Mouse (Mus musculus) limb, embryonic 10.5 days (tissue): ENCODE measurements around the gene Gpr15. TPM values are rescaled to one million over a fixed set of nuclear protein-coding genes. Genes with fewer than 3 reads are reported as not detected.

Experiments used
- DNase-seq: peaks from one replicate; pipeline ENCODE4 v3.0.0-alpha.2; 2017; ENCODE audit warnings: low spot score
- H3K27ac ChIP-seq: fragments of 300-500 bp; sonication (generic); 2 replicates; pipeline ENCODE4 v1.5.1; 2016; ENCODE audit warnings: mild to moderate bottlenecking
- H3K27me3 ChIP-seq: fragments of 300-500 bp; sonication (generic); 2 replicates; pipeline ENCODE4 v1.6.1; 2016; ENCODE audit warnings: low read depth, mild to moderate bottlenecking; ENCODE audit not compliant: poor library complexity, severe bottlenecking
- H3K36me3 ChIP-seq: fragments of 300-500 bp; sonication (generic); 2 replicates; pipeline ENCODE4 v1.6.1; 2016; ENCODE audit warnings: mild to moderate bottlenecking, moderate library complexity
- H3K4me1 ChIP-seq: fragments of 300-500 bp; sonication (generic); 2 replicates; pipeline ENCODE4 v1.6.1; 2016
- H3K4me3 ChIP-seq: fragments of 300-500 bp; sonication (generic); 2 replicates; pipeline ENCODE4 v1.5.1; 2016; ENCODE audit warnings: mild to moderate bottlenecking, moderate library complexity
- H3K9me3 ChIP-seq: fragments of 300-500 bp; sonication (generic); replicated peaks from 2 replicates; pipeline ENCODE4 v1.6.1; 2016; ENCODE audit warnings: mild to moderate bottlenecking
- WGBS: fragments of 180-500 bp; shearing (Covaris S2); methylation state at CpG from one replicate; pipeline ENCODE4 v1.1.7; 2016; 5-methylcytosine and 5-hydroxymethylcytosine counted together
- polyA plus RNA-seq: library from polyadenylated mRNA; unstranded; fragments of >200 nt; fragmentation: Nextera tagmentation; extraction: Ambion mirVana; gene quantifications from 2 replicates; pipeline ENCODE4 v1.2.1, GENCODE M21; 2016

Gene Gpr15
- polyA plus RNA-seq, 1 experiment from 2014 or later = not detected

DNA sequence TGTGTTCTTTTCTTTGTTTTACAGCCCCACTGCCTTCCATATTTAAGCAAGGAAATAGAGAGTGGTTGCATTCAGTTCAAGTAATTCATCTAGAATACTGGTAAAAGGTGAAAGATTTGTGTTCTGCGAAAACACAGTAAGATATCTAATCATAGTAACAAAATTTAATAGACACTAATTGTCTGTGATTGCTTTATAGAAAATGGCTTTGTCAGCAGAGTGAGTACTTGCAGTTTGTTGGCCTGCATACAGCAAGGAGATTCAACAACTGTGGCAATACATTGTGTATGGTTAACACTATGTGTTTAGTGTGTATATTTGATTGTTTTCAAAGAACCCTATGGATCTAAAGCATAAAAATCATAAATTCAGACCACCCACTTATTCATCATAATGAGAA is 5.7 kb downstream of the Gpr15 start:
- Histone ChIP-seq H3K27me3 (no peaks in the 10 kb centered on the region), H3K27ac (no peak overlapping the region), H3K36me3 (no peaks in the 10 kb centered on the region), H3K4me1 (no peaks in the 10 kb centered on the region), H3K4me3 (no peak overlapping the region), H3K9me3 (no peaks in the 10 kb centered on the region)
- WGBS = 89% methylated on average over 1 of the region's 1 CpGs
- DNase-seq = no peak

- no peaks in the 10 kb centered on the region for H3K9me3 ChIP-seq
- DNase-seq = no peak
- 79% methylated on average over 8 of the region's 8 CpGs for WGBS
- H3K36me3 ChIP-seq = no peaks in the 10 kb centered on the region
- no peaks in the 10 kb centered on the region for H3K27me3 ChIP-seq
- no peak overlapping the region for H3K27ac ChIP-seq
- H3K4me3 ChIP-seq = no peak overlapping the region
- no peaks in the 10 kb centered on the region for H3K4me1 ChIP-seq
Measured at GRCm38 (mm10) chr16:58712221-58712620, 6.6 kb downstream of the Gpr15 start.

GRCm38 (mm10) chr16:58709536-58709935 is 9.3 kb downstream of the Gpr15 start:
- DNase-seq = no peak
- H3K27ac ChIP-seq = no peak overlapping the region
- WGBS = 86% methylated on average over 4 of the region's 4 CpGs
- no peak overlapping the region for H3K4me3 ChIP-seq
- no peaks in the 10 kb centered on the region for H3K27me3 ChIP-seq
- H3K9me3 ChIP-seq = no peaks in the 10 kb centered on the region
- H3K4me1 ChIP-seq = peaks cover 5% of the 10 kb centered on the region; the same call in 1 of the 2 replicates
- H3K36me3 ChIP-seq = no peaks in the 10 kb centered on the region

GRCm38 (mm10) chr16:58708601-58709475 is 10.0 kb downstream of the Gpr15 start:
- Histone ChIP-seq H3K27me3 (no peaks in the 10 kb centered on the region), H3K27ac (no peak overlapping the region), H3K4me1 (peaks cover 5% of the 10 kb centered on the region; the same call in 1 of the 2 replicates), H3K4me3 (no peak overlapping the region), H3K36me3 (no peaks in the 10 kb centered on the region), H3K9me3 (no peaks in the 10 kb centered on the region)
- WGBS = 83% methylated on average over 3 of the region's 3 CpGs
- DNase-seq = no peak

DNA sequence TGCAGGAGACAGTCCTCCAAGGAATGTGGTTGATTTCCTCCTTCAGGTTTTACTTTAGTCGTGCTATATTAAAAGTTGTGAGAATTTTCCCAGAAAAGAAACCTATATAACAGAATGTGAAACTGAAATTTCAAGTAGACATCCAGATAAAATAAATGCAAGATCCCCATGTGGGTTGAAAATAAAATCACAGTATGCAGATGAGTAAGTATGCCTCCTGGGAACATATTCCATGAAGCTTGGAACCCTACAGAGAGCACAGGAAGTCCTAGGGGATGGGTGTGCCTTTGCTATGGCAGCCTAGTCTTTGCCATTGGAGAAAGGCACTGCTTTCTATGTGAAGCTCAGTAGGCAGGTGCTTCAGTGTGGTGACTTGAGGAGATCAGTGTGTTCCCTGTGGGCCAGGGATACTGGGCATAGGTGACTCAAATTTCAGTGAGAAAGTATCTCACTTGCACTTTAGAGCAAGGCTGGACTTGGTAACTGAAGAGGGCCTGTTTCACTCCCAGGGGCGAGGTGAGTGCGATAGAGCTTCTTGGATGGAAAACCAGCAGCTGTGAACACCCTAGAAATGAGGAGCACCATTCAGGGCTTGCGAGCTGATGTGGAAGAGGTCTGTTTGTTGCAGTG is 11.5 kb downstream of the Gpr15 start:
- Histone ChIP-seq H3K27ac (no peak overlapping the region), H3K4me3 (no peak overlapping the region), H3K9me3 (no peaks in the 10 kb centered on the region), H3K4me1 (peaks cover 5% of the 10 kb centered on the region; the same call in 1 of the 2 replicates), H3K36me3 (no peaks in the 10 kb centered on the region), H3K27me3 (no peaks in the 10 kb centered on the region)
- no peak for DNase-seq
- WGBS = 95% methylated on average over 4 of the region's 4 CpGs

- Histone ChIP-seq H3K27ac (no peak overlapping the region), H3K9me3 (no peaks in the 10 kb centered on the region), H3K4me1 (peaks cover 12% of the 10 kb centered on the region), H3K36me3 (no peaks in the 10 kb centered on the region), H3K4me3 (no peak overlapping the region), H3K27me3 (no peaks in the 10 kb centered on the region)
- no peak for DNase-seq
Measured at GRCm38 (mm10) chr16:58704999-58705398, 13.9 kb downstream of the Gpr15 start.

DNA sequence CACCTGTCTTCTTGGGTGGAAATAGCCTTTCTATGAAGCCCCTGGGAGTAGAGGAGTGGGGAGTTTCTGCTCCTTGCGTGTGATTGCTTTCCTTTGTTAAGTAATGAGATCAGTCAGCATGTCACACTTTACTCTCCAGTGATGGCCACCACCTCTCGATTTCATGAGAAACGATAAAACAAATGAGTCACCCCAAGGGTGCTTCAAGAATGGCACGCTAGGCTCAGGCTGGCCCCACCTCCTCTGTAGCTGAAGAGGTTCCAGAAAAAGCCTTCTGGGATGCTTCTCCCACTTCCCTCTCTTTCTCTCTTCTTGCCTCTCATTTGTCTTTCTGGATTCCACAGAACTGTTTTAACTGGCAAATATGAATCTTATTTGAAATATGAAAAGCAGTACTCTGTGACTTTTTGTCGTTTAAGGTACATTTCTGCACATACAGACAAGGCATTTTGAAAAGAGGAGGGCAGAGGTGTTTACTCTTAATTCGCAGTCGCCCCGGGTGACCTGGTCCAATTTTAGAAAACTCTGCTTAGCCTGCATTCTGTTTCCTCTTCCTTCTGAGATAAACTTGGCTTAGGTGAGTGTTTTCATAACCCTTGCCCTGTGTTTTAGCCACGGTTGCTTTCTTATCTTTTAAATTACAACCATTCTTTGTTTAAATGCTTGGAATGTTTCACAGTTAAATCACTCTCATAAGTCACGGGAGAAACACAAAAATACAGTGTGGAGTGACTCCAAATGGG is 15.3 kb downstream of the Gpr15 start:
- no peaks in the 10 kb centered on the region for H3K9me3 ChIP-seq
- WGBS = 49% methylated on average over 10 of the region's 10 CpGs
- peaks cover 12% of the 10 kb centered on the region for H3K4me1 ChIP-seq
- H3K27ac ChIP-seq = no peak overlapping the region
- H3K36me3 ChIP-seq = no peaks in the 10 kb centered on the region
- no peaks in the 10 kb centered on the region for H3K27me3 ChIP-seq
- no peak overlapping the region for H3K4me3 ChIP-seq
- DNase-seq = no peak

DNA sequence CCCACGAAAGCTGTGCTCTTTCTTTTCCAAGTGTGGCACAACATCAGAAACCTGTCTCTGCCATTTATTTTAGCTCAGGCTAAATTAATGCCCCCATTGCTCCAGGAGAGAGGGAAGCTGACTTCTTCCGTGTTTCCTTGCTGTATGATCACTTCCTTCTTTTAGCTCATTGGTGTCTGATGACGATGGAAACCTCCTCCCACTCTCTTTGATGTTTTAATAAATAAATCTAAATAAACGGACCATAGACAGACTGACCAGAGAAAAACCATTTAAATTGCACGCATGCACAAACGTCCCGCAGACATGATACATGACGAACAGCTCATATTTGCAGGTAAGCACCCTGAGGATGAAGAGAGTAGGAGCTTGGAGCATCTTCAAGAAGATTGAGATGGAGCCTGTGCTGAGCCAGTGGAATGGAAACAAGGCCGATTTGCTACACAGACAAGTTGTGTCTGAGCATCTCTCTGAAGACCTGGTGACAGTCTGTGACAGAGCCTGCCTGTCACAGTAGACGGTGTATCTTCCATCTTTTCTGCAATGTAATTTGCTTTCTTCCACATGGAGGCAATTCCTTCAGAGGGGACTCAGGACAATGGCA is 16.4 kb downstream of the Gpr15 start:
- H3K9me3 ChIP-seq = no peaks in the 10 kb centered on the region
- no peak overlapping the region for H3K4me3 ChIP-seq
- H3K4me1 ChIP-seq = peaks cover 12% of the 10 kb centered on the region
- no peaks in the 10 kb centered on the region for H3K36me3 ChIP-seq
- no peak overlapping the region for H3K27ac ChIP-seq
- no peaks in the 10 kb centered on the region for H3K27me3 ChIP-seq
- WGBS = 83% methylated on average over 10 of the region's 10 CpGs
- DNase-seq = no peak

- no peak for DNase-seq
- no peaks in the 10 kb centered on the region for H3K36me3 ChIP-seq
- no peaks in the 10 kb centered on the region for H3K9me3 ChIP-seq
- H3K4me3 ChIP-seq = no peak overlapping the region
- 57% methylated on average over 6 of the region's 6 CpGs for WGBS
- peaks cover 12% of the 10 kb centered on the region for H3K4me1 ChIP-seq
- no peak overlapping the region for H3K27ac ChIP-seq
- no peaks in the 10 kb centered on the region for H3K27me3 ChIP-seq
Measured at GRCm38 (mm10) chr16:58701779-58702178, 17.1 kb downstream of the Gpr15 start.

DNA sequence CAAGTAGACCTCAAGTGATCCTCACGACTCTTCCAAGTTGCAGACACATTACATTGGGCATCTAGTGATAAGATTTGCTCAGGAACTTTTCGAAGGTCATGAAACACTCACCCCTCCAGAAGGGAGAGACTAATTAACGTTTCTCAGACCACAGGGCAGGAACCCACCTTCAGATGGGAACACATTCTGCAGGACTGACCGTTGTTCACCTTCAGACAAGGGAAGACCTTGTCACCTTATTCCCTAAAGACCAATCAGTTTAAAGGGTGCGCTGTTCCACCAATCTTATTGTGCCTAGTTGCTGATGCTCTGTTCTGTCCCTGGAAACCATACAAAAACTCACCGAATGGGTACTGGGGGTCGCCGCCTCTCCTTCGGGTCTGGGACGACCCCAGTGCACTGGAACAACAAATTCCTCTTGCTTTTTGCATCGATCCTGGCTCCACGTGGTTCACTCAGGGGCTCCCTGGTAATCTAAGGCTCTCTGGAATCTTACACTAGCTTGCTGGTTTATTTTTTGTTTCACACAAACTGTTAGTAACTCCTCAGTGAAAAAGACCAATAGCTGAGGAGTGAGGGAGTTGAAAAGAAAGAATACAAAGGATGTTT is 17.9 kb downstream of the Gpr15 start:
- no peak for DNase-seq
- H3K4me1 ChIP-seq = peaks cover 12% of the 10 kb centered on the region
- H3K36me3 ChIP-seq = no peaks in the 10 kb centered on the region
- no peaks in the 10 kb centered on the region for H3K27me3 ChIP-seq
- H3K4me3 ChIP-seq = no peak overlapping the region
- H3K9me3 ChIP-seq = no peaks in the 10 kb centered on the region
- no peak overlapping the region for H3K27ac ChIP-seq
- 85% methylated on average over 12 of the region's 12 CpGs for WGBS

DNA sequence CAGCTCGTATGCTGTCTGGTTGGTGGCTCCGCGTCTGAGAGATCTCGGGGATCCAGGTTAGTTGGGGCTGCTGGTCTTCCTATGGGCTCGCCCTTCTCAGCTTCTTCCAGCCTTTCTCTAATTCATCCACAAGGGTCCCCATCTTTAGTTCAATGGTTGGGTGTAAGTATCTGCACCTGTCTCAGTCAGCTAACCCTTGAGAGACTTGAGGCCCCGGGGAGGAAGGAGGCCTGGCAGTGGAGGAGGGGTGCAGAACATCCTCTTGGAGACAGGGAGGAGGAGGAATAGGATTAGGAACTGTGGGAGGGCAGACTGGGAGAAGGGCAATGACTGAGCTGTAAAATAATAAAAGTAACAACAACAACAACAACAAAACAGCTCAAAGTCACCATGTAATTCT is 18.7 kb downstream of the Gpr15 start:
- Histone ChIP-seq H3K4me3 (no peak overlapping the region), H3K9me3 (no peaks in the 10 kb centered on the region), H3K27ac (no peak overlapping the region), H3K4me1 (peaks cover 9% of the 10 kb centered on the region), H3K27me3 (no peaks in the 10 kb centered on the region), H3K36me3 (no peaks in the 10 kb centered on the region)
- DNase-seq = no peak
- 75% methylated on average over 6 of the region's 6 CpGs for WGBS

DNA sequence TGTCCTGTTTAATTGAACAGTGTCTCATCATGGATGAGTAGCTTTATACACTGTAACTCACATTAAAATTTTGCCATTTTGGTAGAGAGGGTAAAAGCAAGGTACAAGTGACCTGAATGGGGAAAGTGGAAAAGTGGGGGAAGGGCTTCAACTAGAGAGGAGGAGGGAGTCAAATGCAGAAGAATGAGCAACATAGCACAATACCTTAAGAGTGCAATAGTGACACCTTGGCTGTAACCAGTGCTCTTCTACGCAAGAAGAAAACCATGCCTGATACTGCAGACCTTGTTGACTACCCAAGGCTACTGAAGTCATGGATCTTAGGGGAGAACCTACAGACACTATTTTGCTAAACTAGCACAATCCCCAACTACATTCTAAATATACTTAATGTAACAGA is 21.6 kb downstream of the Gpr15 start:
- Histone ChIP-seq H3K36me3 (no peaks in the 10 kb centered on the region), H3K4me1 (peaks cover 8% of the 10 kb centered on the region), H3K9me3 (no peaks in the 10 kb centered on the region), H3K27me3 (no peaks in the 10 kb centered on the region), H3K27ac (no peak overlapping the region), H3K4me3 (no peak overlapping the region)
- no peak for DNase-seq
- whole genome bisulfite sequencing = 94% methylated on average over 1 of the region's 1 CpGs
